Mouse (Mus musculus) effector memory CD4-positive, alpha-beta T cell, adult 5 months (primary cell): ENCODE results near the gene Syngr1. TPM values are rescaled to one million over a fixed set of nuclear protein-coding genes. Genes with fewer than 3 reads are reported as not detected.

ENCODE experiments used
- polyA plus RNA-seq: library from polyadenylated mRNA; unstranded; fragments of 100-300 nt; shearing (Covaris generic); gene quantifications from one replicate; pipeline ENCODE4 v1.2.1, GENCODE M21; 2017

Gene Syngr1
- polyA plus RNA-seq = not detected

GRCm38 (mm10) chr15:80091121-80091955 lies at the start of gene Syngr1, which contains the start of gene Rpl3:
Syngr1 (plus strand) TSS chr15:80091334.
Rpl3 (minus strand) TSS chr15:80091868.

GRCm38 (mm10) chr15:80132993-80133586 lies 42.0 kb downstream of the Syngr1 start, which contains the start of gene Tab1:
Tab1 (plus strand) TSS chr15:80133127.

Other genes starting within 250 kb of the Syngr1 start
- gene Apobec3, start 199.7 kb upstream of the Syngr1 start, polyA plus RNA-seq = 225 TPM
- gene Cbx7, start 120.2 kb upstream of the Syngr1 start, polyA plus RNA-seq = 170 TPM
- 0.19 TPM for gene Pdgfb, start 76.4 kb upstream of the Syngr1 start, polyA plus RNA-seq
- 1,599 TPM for gene Rpl3, start 534 bp downstream of the Syngr1 start, polyA plus RNA-seq
- 15.1 TPM for gene Tab1, start 41.8 kb downstream of the Syngr1 start, polyA plus RNA-seq
- not detected for gene Mgat3, start 82.4 kb downstream of the Syngr1 start, polyA plus RNA-seq
- 22.7 TPM for gene Mief1, start 142.7 kb downstream of the Syngr1 start, polyA plus RNA-seq
- not detected for gene AC140267.1, start 144.5 kb downstream of the Syngr1 start, polyA plus RNA-seq
- gene Atf4, start 163.8 kb downstream of the Syngr1 start, polyA plus RNA-seq = 327 TPM
- gene Rps19bp1, start 173.0 kb downstream of the Syngr1 start, polyA plus RNA-seq = 24.1 TPM
- not detected for gene Cacna1i, start 195.9 kb downstream of the Syngr1 start, polyA plus RNA-seq